Mouse (Mus musculus): ENCODE results near the gene Vmn1r52. TPM values are rescaled to one million over a fixed set of nuclear protein-coding genes. Genes with fewer than 3 reads are reported as not detected.
"Not testable (repeated sequence)": the region's sequence is repeated elsewhere in the genome, so short reads cannot be mapped to it uniquely, and the experiment has no call there.

Vmn1r52 gene
- not detected in 2 replicates for total RNA-seq (2021)
- long read RNA-seq, experiment 1 = 0 reads
- long read RNA-seq, experiment 2 = 0 reads

DNA sequence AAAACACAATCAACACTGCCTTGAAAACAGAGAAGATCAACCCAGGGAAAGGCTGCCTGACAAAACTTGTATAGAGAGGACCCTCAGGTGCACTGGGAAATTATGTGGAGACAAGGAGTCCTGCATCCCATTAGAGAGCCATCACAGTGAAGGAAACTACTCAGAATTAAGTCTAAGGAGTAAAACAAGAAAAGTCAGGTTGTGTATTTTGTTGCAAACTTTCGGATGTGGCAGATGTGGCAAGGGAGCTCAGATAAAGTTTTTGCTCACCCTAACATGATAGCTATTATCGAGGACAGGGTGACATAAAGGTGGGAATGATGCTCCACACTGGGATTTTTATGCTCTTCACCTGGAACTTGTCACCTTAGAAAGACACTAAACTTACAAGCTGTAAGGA, at the start of gene Vmn1r52:
Vmn1r52 (plus strand) TSS at position 301 of the 400 bp plus-strand sequence.
- no peak for DNase-seq

DNA sequence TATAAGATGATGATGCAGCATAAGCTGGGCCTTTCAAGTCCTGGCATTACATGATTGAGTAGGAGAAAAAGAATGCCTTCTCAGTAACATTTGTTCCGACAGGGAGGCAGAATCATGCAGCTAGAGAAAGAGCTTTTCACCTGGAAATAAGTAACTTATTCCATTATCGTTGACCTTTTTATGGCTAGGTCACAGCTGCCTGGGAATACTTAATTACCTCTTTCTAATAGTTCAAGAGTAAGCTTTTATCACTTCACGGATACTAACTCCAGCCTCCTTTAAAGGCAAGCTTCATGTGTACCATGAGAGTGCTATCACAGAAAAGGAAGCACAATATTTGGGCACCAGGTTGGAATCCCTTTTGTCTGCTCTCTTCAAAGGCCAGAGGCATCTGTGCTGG, 14.5 kb upstream of the Vmn1r52 start:
- no peak for DNase-seq

DNA sequence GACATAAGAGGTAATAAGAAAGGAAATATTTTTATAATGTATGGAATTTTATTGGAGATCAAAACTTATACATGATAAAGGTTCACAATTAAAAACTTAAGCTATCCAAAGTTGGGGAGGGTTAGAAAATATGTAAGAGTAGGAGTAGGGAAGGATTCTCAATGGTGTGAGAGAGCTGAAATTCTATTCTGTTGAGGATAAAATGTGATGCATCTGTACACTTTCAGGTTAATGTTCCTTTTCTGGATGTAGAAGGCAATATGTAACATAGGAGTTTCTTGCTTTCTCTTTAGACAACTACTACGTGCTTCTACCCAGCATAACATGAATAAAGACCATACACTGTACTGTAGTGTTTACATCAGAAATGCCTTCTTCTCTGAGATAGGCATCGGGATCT, 27.9 kb downstream of the Vmn1r52 start, which contains the start of gene V1ra8:
V1ra8 (plus strand) TSS at position 301 of the 400 bp plus-strand sequence.
- not testable (repeated sequence) for DNase-seq

DNA sequence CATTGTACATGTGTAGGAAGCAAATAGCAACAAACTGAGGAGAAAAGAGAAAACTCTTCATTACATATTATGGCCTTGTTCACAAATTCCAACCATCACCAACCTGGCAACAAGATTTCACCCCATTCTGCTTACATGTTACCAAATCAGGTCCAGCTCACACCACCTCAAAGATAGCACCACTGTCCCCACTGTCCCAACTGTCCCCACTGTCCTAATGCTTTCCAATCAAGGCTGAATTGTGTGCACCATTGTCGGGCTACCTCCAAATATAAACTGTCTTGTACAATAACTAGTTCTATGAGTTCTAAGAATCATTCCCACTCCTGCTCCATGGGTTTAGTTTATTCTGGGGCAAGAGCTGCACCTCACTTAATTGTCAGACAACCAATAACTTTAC, 49.7 kb downstream of the Vmn1r52 start, which contains the start of gene Vmn1r53:
Vmn1r53 (minus strand) TSS at position 101 of the 400 bp plus-strand sequence.
- no peak for DNase-seq

Other genes with a start within 250 kb of the Vmn1r52 start
- not detected in 2 replicates for gene Vmn1r45, start 234.2 kb upstream of the Vmn1r52 start, total RNA-seq (2021)
- gene Vmn1r46, start 205.5 kb upstream of the Vmn1r52 start, total RNA-seq (2021) = not detected in 2 replicates
- gene Vmn1r47, start 158.7 kb upstream of the Vmn1r52 start, total RNA-seq (2021) = not detected in 2 replicates
- gene Vmn1r48, start 138.0 kb upstream of the Vmn1r52 start, total RNA-seq (2021) = not detected in 2 replicates
- gene Vmn1r49, start 96.3 kb upstream of the Vmn1r52 start, total RNA-seq (2021) = not detected in 2 replicates
- gene Vmn1r50, start 73.4 kb upstream of the Vmn1r52 start, total RNA-seq (2021) = not detected in 2 replicates
- gene Vmn1r51, start 52.2 kb upstream of the Vmn1r52 start, total RNA-seq (2021) = not detected in 2 replicates
- gene V1ra8, start 28.0 kb downstream of the Vmn1r52 start, total RNA-seq (2021) = not detected in 2 replicates
- gene Vmn1r53, start 49.6 kb downstream of the Vmn1r52 start, total RNA-seq (2021) = not detected in 2 replicates
- not detected in 2 replicates for gene Vmn1r54, start 71.5 kb downstream of the Vmn1r52 start, total RNA-seq (2021)
- not detected in 2 replicates for gene BC048671, start 126.4 kb downstream of the Vmn1r52 start, total RNA-seq (2021)
- 0.74 TPM in 1 of 2 replicates, not detected in the other for gene Chst13, start 150.4 kb downstream of the Vmn1r52 start, total RNA-seq (2021)
- gene Uroc1, start 158.5 kb downstream of the Vmn1r52 start, total RNA-seq (2021) = 1.9 and 32.3 TPM in 2 replicates
- gene Zxdc, start 194.7 kb downstream of the Vmn1r52 start, total RNA-seq (2021) = 20.0 and 20.2 TPM in 2 replicates